Mouse (Mus musculus): Measurements from ENCODE around the gene Fus.

Fus gene

GRCm38 (mm10) chr7:127967004-127967921, at the start of gene Fus:
Fus (plus strand) TSS chr7:127967457.
- in situ Hi-C loops (cut with MboI; ENCODE audit: low pct_unique_long_range_greater_than_20kb in 1 of 2, low sequenced_read_pairs in 2 of 2, unreplicated experiment in 1 of 2) = no loop called here

- in situ Hi-C loops (cut with MboI; ENCODE audit: low pct_unique_long_range_greater_than_20kb in 1 of 2, low sequenced_read_pairs in 2 of 2, unreplicated experiment in 1 of 2) = no loop called here
Measured at GRCm38 (mm10) chr7:127918203-127918602, 49.1 kb upstream of the Fus start.

- in situ Hi-C loops (cut with MboI; ENCODE audit: low pct_unique_long_range_greater_than_20kb in 1 of 2, low sequenced_read_pairs in 2 of 2, unreplicated experiment in 1 of 2) = no loop called here
Measured at GRCm38 (mm10) chr7:127919290-127919689, 48.0 kb upstream of the Fus start.

- in situ Hi-C loops (cut with MboI; ENCODE audit: low pct_unique_long_range_greater_than_20kb in 1 of 2, low sequenced_read_pairs in 2 of 2, unreplicated experiment in 1 of 2) = no loop called here
Measured at GRCm38 (mm10) chr7:127921516-127921915, 45.7 kb upstream of the Fus start.

GRCm38 (mm10) chr7:127922451-127923275, 44.6 kb upstream of the Fus start:
- in situ Hi-C loops (cut with MboI; ENCODE audit: low pct_unique_long_range_greater_than_20kb in 1 of 2, low sequenced_read_pairs in 2 of 2, unreplicated experiment in 1 of 2) = no loop called here

- in situ Hi-C loops (cut with MboI; ENCODE audit: low pct_unique_long_range_greater_than_20kb in 1 of 2, low sequenced_read_pairs in 2 of 2, unreplicated experiment in 1 of 2) = no loop called here
Measured at GRCm38 (mm10) chr7:127923714-127924113, 43.5 kb upstream of the Fus start.

GRCm38 (mm10) chr7:127925252-127925651, 42.0 kb upstream of the Fus start:
- in situ Hi-C loops (cut with MboI; ENCODE audit: low pct_unique_long_range_greater_than_20kb in 1 of 2, low sequenced_read_pairs in 2 of 2, unreplicated experiment in 1 of 2) = no loop called here

- in situ Hi-C loops (cut with MboI; ENCODE audit: low pct_unique_long_range_greater_than_20kb in 1 of 2, low sequenced_read_pairs in 2 of 2, unreplicated experiment in 1 of 2) = no loop called here
Measured at GRCm38 (mm10) chr7:127926066-127926465, 41.2 kb upstream of the Fus start.

GRCm38 (mm10) chr7:127926846-127927245, 40.4 kb upstream of the Fus start:
- in situ Hi-C loops (cut with MboI; ENCODE audit: low pct_unique_long_range_greater_than_20kb in 1 of 2, low sequenced_read_pairs in 2 of 2, unreplicated experiment in 1 of 2) = no loop called here

GRCm38 (mm10) chr7:127927726-127928125, 39.5 kb upstream of the Fus start:
- in situ Hi-C loops (cut with MboI; ENCODE audit: low pct_unique_long_range_greater_than_20kb in 1 of 2, low sequenced_read_pairs in 2 of 2, unreplicated experiment in 1 of 2) = no loop called here

GRCm38 (mm10) chr7:127928596-127928995, 38.7 kb upstream of the Fus start:
- in situ Hi-C loops (cut with MboI; ENCODE audit: low pct_unique_long_range_greater_than_20kb in 1 of 2, low sequenced_read_pairs in 2 of 2, unreplicated experiment in 1 of 2) = no loop called here

GRCm38 (mm10) chr7:127929923-127930322, 37.3 kb upstream of the Fus start, which contains the start of gene Prss8:
Prss8 (minus strand) TSS chr7:127930104.
- in situ Hi-C loops (cut with MboI; ENCODE audit: low pct_unique_long_range_greater_than_20kb in 1 of 2, low sequenced_read_pairs in 2 of 2, unreplicated experiment in 1 of 2) = no loop called here

GRCm38 (mm10) chr7:127930636-127931035, 36.6 kb upstream of the Fus start:
- in situ Hi-C loops (cut with MboI; ENCODE audit: low pct_unique_long_range_greater_than_20kb in 1 of 2, low sequenced_read_pairs in 2 of 2, unreplicated experiment in 1 of 2) = no loop called here

GRCm38 (mm10) chr7:127931351-127932135, 35.7 kb upstream of the Fus start:
- in situ Hi-C loops (cut with MboI; ENCODE audit: low pct_unique_long_range_greater_than_20kb in 1 of 2, low sequenced_read_pairs in 2 of 2, unreplicated experiment in 1 of 2) = no loop called here

GRCm38 (mm10) chr7:127932273-127933031, 34.8 kb upstream of the Fus start:
- in situ Hi-C loops (cut with MboI; ENCODE audit: low pct_unique_long_range_greater_than_20kb in 1 of 2, low sequenced_read_pairs in 2 of 2, unreplicated experiment in 1 of 2) = no loop called here

GRCm38 (mm10) chr7:127934075-127934474, 33.2 kb upstream of the Fus start:
- in situ Hi-C loops (cut with MboI; ENCODE audit: low pct_unique_long_range_greater_than_20kb in 1 of 2, low sequenced_read_pairs in 2 of 2, unreplicated experiment in 1 of 2) = no loop called here

GRCm38 (mm10) chr7:127935028-127935722, 32.1 kb upstream of the Fus start:
- in situ Hi-C loops (cut with MboI; ENCODE audit: low pct_unique_long_range_greater_than_20kb in 1 of 2, low sequenced_read_pairs in 2 of 2, unreplicated experiment in 1 of 2) = no loop called here

Data from mouse embryonic stem cell (cell line).